Mouse (Mus musculus) liver, adult 10 weeks (tissue): ENCODE results near the gene Zfp609. TPM values are rescaled to one million over a fixed set of nuclear protein-coding genes. Genes with fewer than 3 reads are reported as not detected.

Experiments used
- polyA plus RNA-seq: library from polyadenylated mRNA; stranded (reverse); fragments of 350-450 nt; fragmentation: Illumina TruSeq; extraction: RNeasy Lipid Tissue Mini Kit (QIAGEN cat#74804); gene quantifications from one replicate; pipeline ENCODE4 v1.2.3, GENCODE M21; 2014; ENCODE audit warnings: low read depth, low replicate concordance

Zfp609 gene
- polyA plus RNA-seq, result 4.4 TPM

GRCm38 (mm10) chr9:65827344-65828015 is at the start of gene Zfp609:
Gene Zfp609, minus strand, starts transcription at chr9:65827564.

GRCm38 (mm10) chr9:65667701-65668100 is 159.7 kb downstream of the Zfp609 start, which contains the start of gene Oaz2:
Gene Oaz2, plus strand, starts transcription at chr9:65668001.

Other genes with a start within 250 kb of the Zfp609 start
- gene Plekho2, start 247.5 kb downstream of the Zfp609 start, polyA plus RNA-seq, result 1.1 TPM
- not detected for gene Pif1, start 240.4 kb downstream of the Zfp609 start, polyA plus RNA-seq
- gene Rbpms2, start 197.9 kb downstream of the Zfp609 start, polyA plus RNA-seq, result 30.4 TPM
- gene Oaz2, start 159.6 kb downstream of the Zfp609 start, polyA plus RNA-seq, result 19.3 TPM
- gene Pclaf, start 62.7 kb upstream of the Zfp609 start, polyA plus RNA-seq, result 0.24 TPM
- 47.7 TPM for gene Trip4, start 81.2 kb upstream of the Zfp609 start, polyA plus RNA-seq
- gene Csnk1g1, start 81.4 kb upstream of the Zfp609 start, polyA plus RNA-seq, result 3.9 TPM
- 179 TPM for gene Ppib, start 232.7 kb upstream of the Zfp609 start, polyA plus RNA-seq
- not detected for gene Snx22, start 242.2 kb upstream of the Zfp609 start, polyA plus RNA-seq